Mouse (Mus musculus) liver (tissue): ENCODE data around the gene Spink2.
"Not testable (repeated sequence)": the region's sequence is repeated elsewhere in the genome, so short reads cannot be mapped to it uniquely, and the experiment has no call there.

Experiments used
- DNase-seq: peaks from one replicate; pipeline ENCODE4 v3.0.0-alpha.2; 2020; ENCODE audit warnings: mixed read lengths

The Spink2 gene

GRCm38 (mm10) chr5:77193951-77194350 lies 17.3 kb downstream of the Spink2 start:
- peak; percentile 67 for DNase-seq

DNA sequence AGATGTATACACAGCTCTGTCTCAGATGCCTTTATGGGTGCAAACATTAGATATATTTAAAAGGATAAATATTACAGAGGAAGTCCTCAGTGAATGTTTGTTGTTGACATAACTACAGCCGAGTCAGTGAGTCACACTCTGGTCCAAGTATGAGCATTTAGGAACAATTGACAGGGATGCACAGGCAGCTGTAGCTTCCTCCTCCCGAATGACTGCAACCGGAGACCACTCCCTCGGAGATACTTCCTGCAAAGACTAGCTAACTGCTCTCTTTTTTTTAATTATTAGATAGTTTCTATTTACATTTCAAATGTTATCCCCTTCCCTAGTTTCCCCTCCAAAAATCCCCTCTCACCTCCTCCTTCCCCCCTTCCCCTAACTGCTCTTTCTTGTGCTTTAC lies 18.0 kb downstream of the Spink2 start:
- no peak for DNase-seq

- no peak for DNase-seq
These were observed 19.6 kb downstream of the Spink2 start for GRCm38 (mm10) chr5:77191631-77192030.

DNA sequence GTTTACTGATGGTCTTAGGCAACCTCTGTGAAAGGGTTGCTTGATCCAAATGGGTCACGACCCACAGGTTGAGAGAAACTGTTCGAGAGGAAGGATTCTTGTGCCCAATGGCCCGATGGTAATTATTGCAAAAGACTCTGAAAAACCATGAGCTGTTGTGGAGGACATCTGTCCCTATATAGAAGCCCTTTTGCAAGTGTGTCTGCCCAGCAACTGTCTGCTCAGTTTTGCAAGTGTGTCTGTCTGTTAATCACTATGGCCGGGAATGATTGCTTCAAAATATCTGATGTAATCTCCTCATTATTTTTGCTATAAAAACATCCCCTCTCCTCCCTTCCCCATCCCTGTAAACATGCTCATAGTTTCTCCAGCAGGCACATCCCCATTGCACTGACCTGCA lies 20.2 kb downstream of the Spink2 start:
- DNase-seq: no peak

DNA sequence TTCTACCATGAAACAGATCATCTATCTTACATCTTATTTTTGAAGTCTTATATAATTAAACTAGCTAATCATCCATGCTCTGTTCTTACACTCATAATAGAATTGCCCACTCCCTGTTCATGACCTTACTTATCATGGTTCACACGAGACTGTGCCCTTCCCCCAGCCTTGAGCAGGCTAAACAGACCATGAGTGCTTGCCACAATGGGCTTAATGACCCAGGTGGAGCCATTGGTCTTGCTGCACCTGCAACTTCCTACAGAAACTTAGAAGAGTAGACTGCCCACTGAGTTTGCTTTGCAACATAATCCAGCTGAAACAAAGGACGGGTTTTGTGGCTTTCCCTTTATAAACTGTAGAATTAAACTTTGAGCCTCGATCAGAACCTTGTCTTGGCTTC lies 22.5 kb downstream of the Spink2 start:
- DNase-seq: no peak

DNA sequence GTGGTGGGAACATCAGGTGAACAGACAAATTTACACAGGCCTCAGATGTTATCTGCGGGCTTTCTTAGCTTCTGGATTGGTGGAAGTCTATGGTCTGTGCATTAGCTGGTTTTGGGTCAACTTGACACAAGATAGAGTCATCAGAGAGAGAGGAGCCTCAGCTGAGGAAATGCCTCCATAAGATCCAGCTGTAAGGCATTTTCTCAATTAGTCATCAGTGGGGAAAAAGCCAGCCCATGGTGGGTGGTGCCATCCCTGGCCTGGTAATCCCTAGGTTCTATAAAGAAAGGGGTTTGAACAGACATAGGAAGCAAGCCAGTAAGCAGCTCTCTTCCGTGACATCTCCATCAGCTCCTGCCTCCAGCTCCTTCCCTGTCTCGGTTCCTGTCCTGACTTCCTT lies 25.9 kb downstream of the Spink2 start:
- no peak for DNase-seq

GRCm38 (mm10) chr5:77183876-77184275 lies 27.4 kb downstream of the Spink2 start:
- DNase-seq: not testable (repeated sequence)

DNA sequence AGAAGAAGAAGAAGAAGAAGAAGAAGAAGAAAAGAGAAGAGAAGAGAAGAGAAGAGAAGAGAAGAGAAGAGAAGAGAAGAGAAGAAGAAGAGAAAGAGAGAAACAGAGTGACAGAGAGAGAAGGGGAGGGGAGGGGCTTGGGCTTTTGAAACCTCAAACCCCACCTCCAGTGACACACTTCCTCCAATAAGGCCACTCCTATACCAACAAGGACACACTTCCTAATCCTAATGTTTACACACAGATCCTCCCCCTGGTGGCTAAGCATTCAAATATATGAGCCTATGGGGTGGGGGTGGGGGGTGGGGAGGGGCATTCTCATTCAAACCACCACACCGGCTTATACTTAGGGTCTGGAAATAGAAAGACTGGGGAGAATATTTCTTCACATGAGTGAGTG lies 27.9 kb downstream of the Spink2 start:
- no peak for DNase-seq

DNA sequence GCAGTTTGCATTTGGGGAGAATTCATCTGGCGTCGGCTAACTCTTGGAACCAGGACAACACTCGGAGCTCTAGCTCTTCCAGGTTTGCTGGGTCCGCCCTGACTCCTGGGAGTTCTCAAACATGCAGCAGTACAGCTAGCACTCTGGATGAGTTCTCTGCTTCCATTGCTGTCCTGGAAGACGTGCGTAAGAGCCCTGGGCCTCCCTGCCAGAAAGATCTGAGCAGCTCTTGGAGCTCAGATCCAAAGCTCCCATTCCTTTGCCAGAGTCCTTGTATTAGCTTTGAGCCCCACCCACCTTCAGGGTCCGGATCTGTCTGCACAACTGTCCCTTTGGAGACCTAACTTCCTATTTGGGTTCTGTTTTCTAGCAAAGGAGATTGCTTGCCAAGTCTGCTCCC lies 29.8 kb downstream of the Spink2 start:
- DNase-seq: no peak

- no peak for DNase-seq
These were observed 32.3 kb downstream of the Spink2 start for GRCm38 (mm10) chr5:77178976-77179375.

DNA sequence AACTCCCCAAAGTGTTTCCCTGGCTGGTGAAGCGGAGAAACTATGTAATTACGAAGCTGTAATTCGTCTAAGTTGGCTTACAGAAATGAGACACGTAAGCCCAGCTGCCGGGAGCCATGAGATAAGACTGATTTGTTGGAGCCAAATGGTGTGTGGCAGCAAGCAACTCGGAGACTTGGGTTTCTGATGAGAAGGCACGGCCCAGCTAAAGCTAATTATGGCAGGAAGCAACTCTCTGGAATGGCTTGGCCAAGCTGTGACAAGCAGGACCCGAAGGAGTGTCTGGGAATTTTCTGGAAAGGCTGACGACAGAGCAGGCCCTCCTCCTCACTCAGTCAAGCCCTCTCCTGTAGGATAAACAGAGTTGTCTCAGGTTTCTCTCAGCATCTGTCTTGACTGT lies 33.3 kb downstream of the Spink2 start:
- DNase-seq: no peak

GRCm38 (mm10) chr5:77174779-77175178 lies 36.5 kb downstream of the Spink2 start:
- DNase-seq: no peak

DNA sequence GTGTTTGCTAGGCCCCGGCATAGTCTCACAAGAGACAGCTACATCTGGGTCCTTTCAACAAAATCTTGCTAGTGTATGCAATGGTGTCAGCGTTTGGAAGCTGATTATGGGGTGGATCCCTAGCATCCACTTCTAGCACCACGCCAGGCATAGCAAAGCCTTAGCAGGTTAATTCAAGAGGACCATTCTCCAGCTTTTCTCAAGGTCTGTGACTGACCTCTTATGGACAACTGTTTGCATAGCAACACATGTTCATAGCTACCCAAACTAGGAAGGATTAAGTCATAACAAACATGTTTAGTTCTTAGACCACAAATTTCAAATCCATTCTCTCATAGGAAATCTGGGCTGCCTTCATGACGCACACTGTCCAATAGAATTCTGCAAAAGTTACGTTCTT lies 40.7 kb downstream of the Spink2 start:
- DNase-seq: no peak

- DNase-seq: no peak
These were observed 43.8 kb downstream of the Spink2 start for GRCm38 (mm10) chr5:77167306-77167945.

DNA sequence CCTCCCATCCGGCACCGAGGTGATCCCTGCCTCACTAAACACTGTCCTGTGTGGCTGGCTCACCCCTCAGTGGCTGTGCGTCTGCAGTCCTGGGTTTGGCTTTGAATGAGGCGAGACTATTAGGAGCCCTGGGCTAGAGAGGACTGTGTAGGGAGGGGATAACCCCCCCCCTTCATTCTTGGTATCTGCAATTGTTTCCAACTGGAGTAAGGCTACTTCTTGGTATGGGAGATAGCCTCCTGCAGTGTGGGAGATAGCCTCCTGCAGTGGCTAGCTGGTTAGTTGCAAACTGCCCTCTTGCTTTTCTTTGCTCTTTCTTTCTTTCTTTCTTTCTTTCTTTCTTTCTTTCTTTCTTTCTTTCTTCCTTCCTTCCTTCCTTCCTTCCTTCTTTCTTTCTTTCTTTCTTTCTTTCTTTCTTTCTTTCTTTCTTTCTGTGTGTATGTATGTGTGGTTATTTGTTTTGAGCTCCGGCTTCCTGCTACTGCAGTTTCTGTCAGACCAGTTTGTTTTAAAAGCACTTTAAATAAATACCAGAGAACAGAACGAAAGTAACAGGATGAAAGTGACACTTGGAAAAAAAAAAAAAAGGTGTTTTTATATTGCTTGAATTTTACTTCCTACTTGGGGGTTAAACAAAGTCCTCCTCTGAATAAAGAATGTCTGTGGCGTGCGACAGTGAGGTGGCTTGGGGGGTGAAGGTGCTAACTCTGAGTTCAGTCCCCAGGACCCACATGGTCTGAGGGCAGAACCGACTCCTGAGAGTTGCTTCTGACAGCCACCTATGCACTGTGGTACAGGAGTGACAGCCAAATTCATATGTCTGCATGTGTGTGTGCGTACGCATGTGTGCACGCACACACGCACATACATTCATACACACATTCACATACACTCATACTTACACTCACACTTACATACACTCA lies 45.3 kb downstream of the Spink2 start:
- DNase-seq: no peak

DNA sequence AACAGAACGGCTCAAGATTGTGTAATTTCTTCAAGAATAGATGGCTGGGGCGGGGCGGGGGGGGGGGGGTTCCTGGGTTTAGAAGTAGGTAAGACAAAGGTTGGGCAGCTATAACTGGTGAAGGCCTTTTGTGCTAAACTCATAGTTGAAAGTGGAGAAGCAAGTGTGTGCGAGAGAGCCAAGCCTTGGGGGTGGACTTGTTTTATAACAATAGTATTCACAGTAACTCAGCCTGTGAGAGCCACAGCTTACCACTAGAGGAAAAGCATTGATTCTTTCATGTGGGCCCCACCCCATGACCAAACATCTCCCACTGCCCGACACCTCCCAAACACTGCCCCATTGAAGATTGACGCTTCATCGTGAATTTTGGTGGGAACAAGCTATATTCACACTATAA lies 47.7 kb downstream of the Spink2 start:
- no peak for DNase-seq

DNA sequence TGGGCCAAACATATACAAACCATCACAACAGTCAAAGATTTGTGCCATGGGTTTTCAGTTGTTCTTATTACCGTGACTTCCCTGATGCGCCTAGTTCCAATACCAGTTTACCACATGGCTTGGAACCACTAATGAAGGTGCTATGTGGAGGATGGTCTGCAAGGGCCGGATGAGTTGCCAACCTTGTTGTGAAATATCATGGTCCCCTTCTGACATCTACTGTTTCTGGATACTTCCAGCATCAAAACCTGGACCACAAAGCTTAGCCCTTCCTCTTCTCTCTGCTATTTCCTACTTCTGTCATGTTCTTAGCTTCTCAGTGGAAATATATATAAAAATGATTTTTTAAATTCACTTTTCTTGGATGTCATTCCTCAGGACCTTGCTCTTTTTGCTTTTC lies 48.7 kb downstream of the Spink2 start:
- DNase-seq: no peak

- DNase-seq: no peak
These were observed 53.3 kb downstream of the Spink2 start for GRCm38 (mm10) chr5:77157777-77158540.

DNA sequence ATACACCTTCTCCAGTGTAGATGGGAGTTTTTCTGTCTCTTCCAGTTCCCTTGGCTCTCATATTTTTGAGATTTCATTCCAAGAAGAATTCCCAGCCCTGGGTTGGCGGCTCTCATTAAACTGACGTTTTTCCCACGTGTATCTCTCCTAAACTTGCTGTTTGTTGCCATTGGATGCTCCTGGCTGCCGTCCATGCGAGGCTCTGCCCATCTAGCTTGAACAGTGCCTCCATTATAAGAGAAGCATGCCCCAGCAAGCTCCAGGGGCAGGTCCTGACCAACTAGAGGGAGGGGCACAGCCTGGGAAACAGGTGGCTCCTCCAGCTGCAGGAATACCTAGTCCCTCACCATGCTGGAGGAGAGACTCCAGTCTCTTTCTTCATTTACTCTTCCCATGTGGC lies 54.3 kb downstream of the Spink2 start:
- DNase-seq: no peak

DNA sequence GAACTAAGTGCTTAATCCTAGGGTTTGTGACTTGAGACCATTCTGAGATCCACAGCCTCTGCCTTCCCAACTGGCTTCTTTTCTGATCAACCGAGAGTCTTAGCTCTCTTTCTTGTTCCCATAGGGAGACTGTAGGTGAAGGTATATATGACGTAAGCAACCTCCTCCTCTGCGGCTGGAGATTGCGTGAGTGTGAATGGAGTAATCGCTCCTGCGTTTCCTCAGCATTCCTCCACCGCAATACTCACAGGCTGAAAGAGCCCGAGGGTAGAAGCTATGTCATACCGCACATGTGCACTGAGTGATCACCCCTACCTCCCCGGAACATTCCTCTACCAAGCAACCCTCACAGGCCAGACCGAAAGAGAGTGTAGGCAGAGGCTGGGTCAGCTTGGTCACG lies 55.7 kb downstream of the Spink2 start:
- no peak for DNase-seq
